Mouse (Mus musculus) intestine, postnatal 0 days (tissue): ENCODE results near the gene Dtx1. TPM values are rescaled to one million over a fixed set of nuclear protein-coding genes. Genes with fewer than 3 reads are reported as not detected.

Experiments
- ATAC-seq: fragments of 200-750 bp; cut with Nextera tagmentation; 2 replicates; pipeline ENCODE4 v1.8.0; 2017; ENCODE audit warnings: mild to moderate bottlenecking, moderate TSS enrichment, moderate library complexity
- H3K27ac ChIP-seq: fragments of 300-500 bp; sonication (generic); 2 replicates; pipeline ENCODE4 v1.5.1; 2014; ENCODE audit warnings: mild to moderate bottlenecking, low read depth, low read length, moderate library complexity
- H3K27me3 ChIP-seq: fragments of 300-500 bp; sonication (generic); replicated peaks from 2 replicates; pipeline ENCODE4 v1.6.1; 2014; ENCODE audit warnings: low read length, mixed read lengths; ENCODE audit not compliant: control insufficient read depth, insufficient read depth
- H3K36me3 ChIP-seq: fragments of 300-500 bp; sonication (generic); 2 replicates; pipeline ENCODE4 v1.6.1; 2014; ENCODE audit warnings: mild to moderate bottlenecking, moderate library complexity; ENCODE audit not compliant: control insufficient read depth, insufficient read depth
- H3K4me1 ChIP-seq: fragments of 300-500 bp; sonication (generic); replicated peaks from 2 replicates; pipeline ENCODE4 v1.6.1; 2014; ENCODE audit warnings: antibody characterized with exemption, low read length, mixed read lengths; ENCODE audit not compliant: control insufficient read depth, insufficient read depth
- H3K4me2 ChIP-seq: fragments of 300-500 bp; sonication (generic); replicated peaks from 2 replicates; pipeline ENCODE4 v1.6.1; 2014; ENCODE audit warnings: low read depth, mild to moderate bottlenecking, moderate library complexity
- H3K4me3 ChIP-seq: fragments of 300-500 bp; sonication (generic); 2 replicates; pipeline ENCODE4 v1.5.1; 2014; ENCODE audit warnings: low read depth, low read length
- H3K9ac ChIP-seq: fragments of 300-500 bp; sonication (generic); 2 replicates; pipeline ENCODE4 v1.6.1; 2014; ENCODE audit warnings: mild to moderate bottlenecking, low read depth, low read length
- H3K9me3 ChIP-seq: fragments of 300-500 bp; sonication (generic); 2 replicates; pipeline ENCODE4 v1.6.1; 2016; ENCODE audit warnings: mixed run types; ENCODE audit not compliant: control insufficient read depth
- CTCF ChIP-seq: sonication (generic); IDR thresholded peaks from 2 replicates; pipeline ENCODE4 v1.5.1; 2016; ENCODE audit warnings: low read depth, mild to moderate bottlenecking, control low read depth, antibody characterized with exemption, moderate library complexity
- WGBS: fragments of 180-500 bp; shearing (Covaris S2); extraction: QIAGEN DNeasy Blood & Tissue Kit; methylation state at CpG from one replicate; pipeline ENCODE4 v1.1.7; 2014; 5-methylcytosine and 5-hydroxymethylcytosine counted together
- polyA plus RNA-seq: library from polyadenylated mRNA; unstranded; fragments of >200 nt; fragmentation: Nextera tagmentation; extraction: Ambion mirVana; gene quantifications from 2 replicates; pipeline ENCODE4 v1.2.1, GENCODE M21; 2015

Gene Dtx1
- 2.3 and 2.5 TPM in 2 replicates for polyA plus RNA-seq

- no peak within 1 kb of the TSS for H3K9ac ChIP-seq
- no peak within 1 kb of the TSS for H3K27ac ChIP-seq
- H3K36me3 ChIP-seq = no peaks in the 10 kb centered on the region
- peak within 1 kb of the TSS; percentile 58 for H3K4me2 ChIP-seq
- no peak for TF ChIP-seq CTCF
- no peak for ATAC-seq
- peak within 1 kb of the TSS; percentile 37 for H3K4me3 ChIP-seq
- H3K9me3 ChIP-seq = no peaks in the 10 kb centered on the region
- no peaks in the 10 kb centered on the region for H3K4me1 ChIP-seq
- 46% methylated on average over 3 of the region's 3 CpGs for WGBS
- peaks cover 50% of the 10 kb centered on the region for H3K27me3 ChIP-seq
Measured at GRCm38 (mm10) chr5:120711827-120712226, at the start of gene Dtx1. Dtx1 (minus strand) TSS chr5:120711927.

- H3K27me3 ChIP-seq = no peaks in the 10 kb centered on the region
- no peak for TF ChIP-seq CTCF
- no peak for ATAC-seq
- no peaks in the 10 kb centered on the region for H3K36me3 ChIP-seq
- H3K9me3 ChIP-seq = no peaks in the 10 kb centered on the region
- 80% methylated on average over 4 of the region's 4 CpGs for WGBS
- H3K27ac ChIP-seq = no peak overlapping the region
- no peaks in the 10 kb centered on the region for H3K4me1 ChIP-seq
- no peak overlapping the region for H3K4me2 ChIP-seq
- no peak overlapping the region for H3K9ac ChIP-seq
- no peak overlapping the region for H3K4me3 ChIP-seq
Measured at GRCm38 (mm10) chr5:120754215-120754614, 42.5 kb upstream of the Dtx1 start.

GRCm38 (mm10) chr5:120752786-120753185, 41.1 kb upstream of the Dtx1 start:
- WGBS = 66% methylated on average over 3 of the region's 3 CpGs
- ATAC-seq = no peak
- H3K27me3 ChIP-seq = no peaks in the 10 kb centered on the region

GRCm38 (mm10) chr5:120751206-120751605, 39.5 kb upstream of the Dtx1 start:
- H3K4me3 ChIP-seq = no peak overlapping the region
- H3K4me2 ChIP-seq = no peak overlapping the region
- H3K27ac ChIP-seq = no peak overlapping the region
- H3K4me1 ChIP-seq = no peaks in the 10 kb centered on the region
- 72% methylated on average over 3 of the region's 3 CpGs for WGBS
- H3K9me3 ChIP-seq = no peaks in the 10 kb centered on the region
- TF ChIP-seq CTCF = no peak
- no peak for ATAC-seq
- H3K9ac ChIP-seq = no peak overlapping the region
- no peaks in the 10 kb centered on the region for H3K27me3 ChIP-seq
- no peaks in the 10 kb centered on the region for H3K36me3 ChIP-seq

More at GRCm38 (mm10) chr5:120752786-120753185, 41.1 kb upstream of the Dtx1 start:
- no peaks in the 10 kb centered on the region for H3K36me3 ChIP-seq
- no peaks in the 10 kb centered on the region for H3K4me1 ChIP-seq
- no peak overlapping the region for H3K4me3 ChIP-seq
- no peaks in the 10 kb centered on the region for H3K9me3 ChIP-seq
- no peak for TF ChIP-seq CTCF
- no peak overlapping the region for H3K9ac ChIP-seq
- H3K4me2 ChIP-seq = no peak overlapping the region
- H3K27ac ChIP-seq = no peak overlapping the region

GRCm38 (mm10) chr5:120749688-120750087, 38.0 kb upstream of the Dtx1 start, which contains the start of gene Oas2:
Oas2 (minus strand) TSS chr5:120749853.
- Histone ChIP-seq H3K27ac (no peak within 1 kb of the TSS), H3K9me3 (no peaks in the 10 kb centered on the region), H3K9ac (no peak within 1 kb of the TSS), H3K4me3 (no peak within 1 kb of the TSS), H3K36me3 (no peaks in the 10 kb centered on the region), H3K4me2 (no peak within 1 kb of the TSS), H3K27me3 (no peaks in the 10 kb centered on the region), H3K4me1 (no peaks in the 10 kb centered on the region)
- no peak for TF ChIP-seq CTCF
- 41% methylated on average over 5 of the region's 5 CpGs for WGBS
- ATAC-seq = no peak; the same call in 1 of the 2 replicates

- TF ChIP-seq CTCF = peak; percentile 77
- ATAC-seq = no peak
- no peak overlapping the region for H3K4me2 ChIP-seq
- no peak overlapping the region for H3K9ac ChIP-seq
- H3K27me3 ChIP-seq = no peaks in the 10 kb centered on the region
- no peak overlapping the region for H3K4me3 ChIP-seq
- no peaks in the 10 kb centered on the region for H3K4me1 ChIP-seq
- H3K36me3 ChIP-seq = no peaks in the 10 kb centered on the region
- no peaks in the 10 kb centered on the region for H3K9me3 ChIP-seq
- no peak overlapping the region for H3K27ac ChIP-seq
- 5% methylated on average over 5 of the region's 5 CpGs for WGBS
Measured at GRCm38 (mm10) chr5:120746451-120746850, 34.7 kb upstream of the Dtx1 start.

DNA sequence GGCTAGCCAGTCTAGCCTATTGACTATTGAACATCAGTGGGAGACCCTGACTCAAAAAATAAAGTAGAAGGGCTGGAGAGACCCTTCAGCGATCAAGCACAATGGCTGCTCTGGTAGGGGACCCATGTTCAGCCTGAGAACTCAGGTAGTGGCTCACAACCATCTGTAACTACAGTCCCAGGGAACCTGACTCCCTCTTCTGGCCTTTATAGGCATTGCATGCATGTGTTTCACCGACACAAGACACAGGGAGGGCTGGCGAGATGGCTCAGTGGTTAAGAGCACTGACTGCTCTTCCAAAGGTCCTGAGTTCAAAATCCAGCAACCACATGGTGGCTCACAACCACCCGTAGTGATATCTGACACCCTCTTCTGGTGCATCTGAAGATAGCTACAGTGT, 30.4 kb upstream of the Dtx1 start:
- 20% methylated on average over 4 of the region's 4 CpGs for WGBS
- no peak overlapping the region for H3K4me2 ChIP-seq
- H3K4me3 ChIP-seq = no peak overlapping the region
- H3K9ac ChIP-seq = no peak overlapping the region
- no peaks in the 10 kb centered on the region for H3K9me3 ChIP-seq
- H3K27me3 ChIP-seq = no peaks in the 10 kb centered on the region
- no peak overlapping the region for H3K27ac ChIP-seq
- no peak for ATAC-seq
- H3K4me1 ChIP-seq = no peaks in the 10 kb centered on the region
- H3K36me3 ChIP-seq = no peaks in the 10 kb centered on the region
- peak; percentile 73 for TF ChIP-seq CTCF
